Mouse (Mus musculus) ES-Bruce4 (cell line): ENCODE results near the gene Adm2. TPM values are rescaled to one million over a fixed set of nuclear protein-coding genes. Genes with fewer than 3 reads are reported as not detected.

Experiments
- H3K27ac ChIP-seq: 2 replicates; pipeline ENCODE4 v1.5.1; 2012; ENCODE audit warnings: low read length, inconsistent platforms; ENCODE audit not compliant: insufficient read depth
- H3K27me3 ChIP-seq: 2 replicates; pipeline ENCODE4 v1.6.1; 2012; ENCODE audit warnings: mild to moderate bottlenecking, low read length, inconsistent platforms; ENCODE audit not compliant: control insufficient read depth, poor library complexity, insufficient read depth, severe bottlenecking
- H3K36me3 ChIP-seq: 2 replicates; pipeline ENCODE4 v1.6.1; 2012; ENCODE audit warnings: inconsistent platforms, mild to moderate bottlenecking, low read length, moderate library complexity; ENCODE audit not compliant: control insufficient read depth, poor library complexity, insufficient read depth, severe bottlenecking
- H3K4me1 ChIP-seq: one replicate; pipeline ENCODE4 v1.8.1; 2011; ENCODE audit warnings: low read length; ENCODE audit not compliant: control insufficient read depth, insufficient read depth
- H3K4me3 ChIP-seq: 2 replicates; pipeline ENCODE4 v1.5.1; 2011; ENCODE audit warnings: low read depth, mild to moderate bottlenecking, low read length
- H3K9ac ChIP-seq: 2 replicates; pipeline ENCODE4 v1.6.1; 2012; ENCODE audit warnings: low read depth, mild to moderate bottlenecking, inconsistent platforms; ENCODE audit not compliant: poor library complexity, severe bottlenecking
- H3K9me3 ChIP-seq: replicated peaks from 2 replicates; pipeline ENCODE4 v1.6.1; 2012; ENCODE audit warnings: mild to moderate bottlenecking, low read length, inconsistent platforms; ENCODE audit not compliant: control insufficient read depth, poor library complexity, insufficient read depth, severe bottlenecking
- CTCF ChIP-seq: IDR thresholded peaks from one replicate; pipeline ENCODE4 v1.8.1; 2011; ENCODE audit warnings: low read depth, low read length
- EP300 ChIP-seq: IDR thresholded peaks from 2 replicates; pipeline ENCODE4 v1.6.1; 2011; ENCODE audit warnings: low read depth, low read length; ENCODE audit not compliant: insufficient read depth
- POLR2A ChIP-seq: IDR thresholded peaks from one replicate; pipeline ENCODE4 v1.8.1; 2011; ENCODE audit warnings: low read length; ENCODE audit not compliant: insufficient read depth
- polyA plus RNA-seq: library from polyadenylated mRNA; stranded (reverse); fragments of >200 nt; gene quantifications from 2 replicates; pipeline ENCODE4 v1.2.4, GENCODE M21; 2011; ENCODE audit warnings: low read depth; ENCODE audit not compliant: missing spikeins, insufficient read depth, insufficient read length

The Adm2 gene
- polyA plus RNA-seq, 1 experiment = 1.1 TPM

- H3K4me1 ChIP-seq = peaks cover 4% of the 10 kb centered on the region
- no peak overlapping the region for H3K4me3 ChIP-seq
- no peaks in the 10 kb centered on the region for H3K9me3 ChIP-seq
- peaks cover 15% of the 10 kb centered on the region for H3K36me3 ChIP-seq
- no peak overlapping the region for H3K27ac ChIP-seq
- no peaks in the 10 kb centered on the region for H3K27me3 ChIP-seq
- TF ChIP-seq EP300 = no peak
- TF ChIP-seq POLR2A = no peak
- no peak for TF ChIP-seq CTCF
- H3K9ac ChIP-seq = no peak overlapping the region
Observed at GRCm38 (mm10) chr15:89285478-89285877, 37.0 kb upstream of the Adm2 start.

- H3K4me3 ChIP-seq = no peak overlapping the region
- no peaks in the 10 kb centered on the region for H3K9me3 ChIP-seq
- no peaks in the 10 kb centered on the region for H3K27me3 ChIP-seq
- peaks cover 4% of the 10 kb centered on the region for H3K4me1 ChIP-seq
- H3K36me3 ChIP-seq = peaks cover 15% of the 10 kb centered on the region
- no peak overlapping the region for H3K9ac ChIP-seq
- TF ChIP-seq EP300 (no peak), POLR2A (no peak), CTCF (no peak)
- no peak overlapping the region for H3K27ac ChIP-seq
Observed at GRCm38 (mm10) chr15:89286114-89286513, 36.4 kb upstream of the Adm2 start.

- Histone ChIP-seq H3K27me3 (no peaks in the 10 kb centered on the region), H3K4me1 (peaks cover 4% of the 10 kb centered on the region), H3K36me3 (peaks cover 15% of the 10 kb centered on the region), H3K9ac (no peak overlapping the region), H3K9me3 (no peaks in the 10 kb centered on the region), H3K27ac (no peak overlapping the region), H3K4me3 (no peak overlapping the region)
- TF ChIP-seq POLR2A (no peak), CTCF (no peak), EP300 (no peak)
Observed at GRCm38 (mm10) chr15:89286582-89286981, 35.9 kb upstream of the Adm2 start.

- no peak overlapping the region for H3K27ac ChIP-seq
- no peak overlapping the region for H3K9ac ChIP-seq
- H3K36me3 ChIP-seq = peaks cover 19% of the 10 kb centered on the region
- no peaks in the 10 kb centered on the region for H3K4me1 ChIP-seq
- no peak overlapping the region for H3K4me3 ChIP-seq
- TF ChIP-seq POLR2A = no peak
- TF ChIP-seq EP300 = no peak
- TF ChIP-seq CTCF = no peak
- no peaks in the 10 kb centered on the region for H3K27me3 ChIP-seq
- H3K9me3 ChIP-seq = no peaks in the 10 kb centered on the region
Observed at GRCm38 (mm10) chr15:89288227-89288767, 34.2 kb upstream of the Adm2 start.

GRCm38 (mm10) chr15:89289455-89289854 lies 33.1 kb upstream of the Adm2 start:
- Histone ChIP-seq H3K27me3 (no peaks in the 10 kb centered on the region), H3K27ac (no peak overlapping the region), H3K4me3 (no peak overlapping the region), H3K36me3 (peaks cover 27% of the 10 kb centered on the region), H3K9ac (no peak overlapping the region), H3K4me1 (no peaks in the 10 kb centered on the region), H3K9me3 (no peaks in the 10 kb centered on the region)
- TF ChIP-seq POLR2A = no peak
- TF ChIP-seq CTCF = no peak
- TF ChIP-seq EP300 = no peak

GRCm38 (mm10) chr15:89291521-89291920 lies 31.0 kb upstream of the Adm2 start:
- Histone ChIP-seq H3K27me3 (no peaks in the 10 kb centered on the region), H3K27ac (no peak overlapping the region), H3K4me3 (no peak overlapping the region), H3K9me3 (no peaks in the 10 kb centered on the region), H3K9ac (no peak overlapping the region), H3K36me3 (peaks cover 27% of the 10 kb centered on the region), H3K4me1 (no peaks in the 10 kb centered on the region)
- TF ChIP-seq POLR2A (no peak), CTCF (no peak), EP300 (no peak)
